Mouse (Mus musculus): ENCODE results near the gene Rhbdd3. TPM values are rescaled to one million over a fixed set of nuclear protein-coding genes. Genes with fewer than 3 reads are reported as not detected.

The Rhbdd3 gene
- total and polyA plus RNA-seq, 2 experiments from 2014 or later, result 50.4 to 67.1 TPM

- Histone ChIP-seq H3K4me3 (ENCODE audit: low read depth, low read length) (no peak overlapping the region), H3K27ac (ENCODE audit: low read depth, low read length) (no peak overlapping the region), H3K36me3 (ENCODE audit: insufficient read depth, low read length) (peaks cover 14% of the 10 kb centered on the region), H3K9me3 (ENCODE audit: low read length) (no peaks in the 10 kb centered on the region), H3K27me3 (ENCODE audit: insufficient read depth, low read length) (no peaks in the 10 kb centered on the region), H3K9ac (replicated peaks; ENCODE audit: low read length, poor library complexity, severe bottlenecking) (no peak overlapping the region), H3K4me2 (ENCODE audit: low read depth, low read length, poor library complexity, severe bottlenecking) (no peak overlapping the region), H3K4me1 (ENCODE audit: insufficient read depth, low read length) (peaks cover 8% of the 10 kb centered on the region; the same call in 1 of the 2 replicates)
- 74% methylated on average over 5 of the region's 5 CpGs for WGBS
- DNase-seq (ENCODE audit: low spot score) (no peak), ATAC-seq (ENCODE audit: low FRiP score) (no peak)
- TF ChIP-seq CTCF (IDR thresholded peaks at IDR 0.05), result no peak
Measured at GRCm38 (mm10) chr11:5095877-5096276, 2.8 kb upstream of the Rhbdd3 start.

- Histone ChIP-seq H3K4me2 (ENCODE audit: low read depth, low read length, poor library complexity, severe bottlenecking) (peak overlapping the region; percentile 86), H3K4me3 (ENCODE audit: low read depth, low read length) (0 out of 2 replicates have a peak overlapping the region, but pooled peaks have one; percentile 99)
- 60% methylated on average over 8 of the region's 8 CpGs for WGBS
Measured at GRCm38 (mm10) chr11:5096480-5097020, 2.2 kb upstream of the Rhbdd3 start.

GRCm38 (mm10) chr11:5098035-5098735 is 541 bp upstream of the Rhbdd3 start:
- ATAC-seq (ENCODE audit: low FRiP score) (no peak), DNase-seq (ENCODE audit: low spot score) (peak; percentile 25)

More at GRCm38 (mm10) chr11:5096480-5097020, 2.2 kb upstream of the Rhbdd3 start:
- Histone ChIP-seq H3K27me3 (ENCODE audit: insufficient read depth, low read length) (no peaks in the 10 kb centered on the region), H3K4me1 (ENCODE audit: insufficient read depth, low read length) (peaks cover 13% of the 10 kb centered on the region; the same call in 1 of the 2 replicates), H3K27ac (ENCODE audit: low read depth, low read length) (no peak overlapping the region), H3K9me3 (ENCODE audit: low read length) (no peaks in the 10 kb centered on the region), H3K36me3 (ENCODE audit: insufficient read depth, low read length) (peaks cover 9% of the 10 kb centered on the region), H3K9ac (replicated peaks; ENCODE audit: low read length, poor library complexity, severe bottlenecking) (no peak overlapping the region)
- no peak for DNase-seq (ENCODE audit: low spot score)
- no peak for ATAC-seq (ENCODE audit: low FRiP score)
- TF ChIP-seq CTCF (IDR thresholded peaks at IDR 0.05), result no peak

DNA sequence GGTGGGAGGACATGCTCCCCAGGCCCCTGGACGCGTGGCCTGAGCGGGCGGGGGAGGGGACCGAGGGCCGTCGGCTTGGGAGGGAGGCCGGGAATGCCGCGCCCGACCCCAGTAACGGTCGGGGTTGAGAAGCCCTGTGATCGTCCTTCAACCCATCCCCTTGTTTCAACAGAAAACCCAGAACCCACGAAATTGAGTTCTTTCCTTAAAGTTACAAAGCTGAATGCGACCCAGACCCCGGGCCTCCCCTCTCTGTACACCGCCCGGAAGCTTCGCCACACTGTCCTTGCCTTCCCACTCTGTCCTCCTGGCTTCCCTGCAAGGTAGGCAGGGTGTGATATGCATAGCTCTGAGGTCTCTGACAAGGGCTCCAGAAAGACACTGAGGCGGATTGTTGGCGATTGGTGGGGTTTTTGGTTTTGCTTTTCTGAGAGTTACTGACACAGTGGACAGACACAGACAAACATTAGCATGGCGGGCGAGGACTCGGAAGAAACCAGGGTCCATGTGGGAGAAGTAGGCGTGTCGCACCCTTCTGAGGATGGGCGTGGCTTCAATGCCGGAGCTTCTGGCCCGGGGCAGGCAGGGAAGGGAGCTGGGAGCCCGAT is 954 bp downstream of the Rhbdd3 start:
- ATAC-seq (ENCODE audit: low FRiP score) (peak; percentile 60), DNase-seq (ENCODE audit: low spot score) (peak; percentile 84)
- H3K27ac ChIP-seq (ENCODE audit: low read depth, low read length), result peak overlapping the region; percentile 97
- H3K9me3 ChIP-seq (ENCODE audit: low read length), result no peaks in the 10 kb centered on the region
- no peaks in the 10 kb centered on the region for H3K27me3 ChIP-seq (ENCODE audit: insufficient read depth, low read length)
- H3K4me1 ChIP-seq (ENCODE audit: insufficient read depth, low read length), result peaks cover 13% of the 10 kb centered on the region; the same call in 1 of the 2 replicates
- under 1% methylated on average over 23 of the region's 31 CpGs for WGBS
- H3K4me3 ChIP-seq (ENCODE audit: low read depth, low read length), result peak overlapping the region; percentile 99
- TF ChIP-seq CTCF (IDR thresholded peaks at IDR 0.05), result no peak
- H3K4me2 ChIP-seq (ENCODE audit: low read depth, low read length, poor library complexity, severe bottlenecking), result peak overlapping the region; percentile 67
- H3K36me3 ChIP-seq (ENCODE audit: insufficient read depth, low read length), result peaks cover 13% of the 10 kb centered on the region
- peak overlapping the region; percentile 98 for H3K9ac ChIP-seq (replicated peaks; ENCODE audit: low read length, poor library complexity, severe bottlenecking)

More at GRCm38 (mm10) chr11:5098035-5098735, 541 bp upstream of the Rhbdd3 start:
- peak overlapping the region; percentile 98 for H3K9ac ChIP-seq (replicated peaks; ENCODE audit: low read length, poor library complexity, severe bottlenecking)
- TF ChIP-seq CTCF (IDR thresholded peaks at IDR 0.05), result no peak
- WGBS, result under 1% methylated on average over 44 of the region's 44 CpGs
- H3K27ac ChIP-seq (ENCODE audit: low read depth, low read length), result peak overlapping the region; percentile 97
- peak overlapping the region; percentile 99 for H3K4me3 ChIP-seq (ENCODE audit: low read depth, low read length)
- peak overlapping the region; percentile 86 for H3K4me2 ChIP-seq (ENCODE audit: low read depth, low read length, poor library complexity, severe bottlenecking)
- H3K36me3 ChIP-seq (ENCODE audit: insufficient read depth, low read length), result no peaks in the 10 kb centered on the region
- H3K27me3 ChIP-seq (ENCODE audit: insufficient read depth, low read length), result no peaks in the 10 kb centered on the region
- no peaks in the 10 kb centered on the region for H3K9me3 ChIP-seq (ENCODE audit: low read length)
- peaks cover 13% of the 10 kb centered on the region; the same call in 1 of the 2 replicates for H3K4me1 ChIP-seq (ENCODE audit: insufficient read depth, low read length)

- no peak for ATAC-seq (ENCODE audit: low FRiP score)
- Histone ChIP-seq H3K4me2 (ENCODE audit: low read depth, low read length, poor library complexity, severe bottlenecking) (peak overlapping the region; percentile 67), H3K4me3 (ENCODE audit: low read depth, low read length) (peak overlapping the region; percentile 99), H3K27me3 (ENCODE audit: insufficient read depth, low read length) (no peaks in the 10 kb centered on the region), H3K27ac (ENCODE audit: low read depth, low read length) (peak overlapping the region; percentile 97), H3K9ac (replicated peaks; ENCODE audit: low read length, poor library complexity, severe bottlenecking) (peak overlapping the region; percentile 98), H3K9me3 (ENCODE audit: low read length) (no peaks in the 10 kb centered on the region), H3K36me3 (ENCODE audit: insufficient read depth, low read length) (peaks cover 18% of the 10 kb centered on the region), H3K4me1 (ENCODE audit: insufficient read depth, low read length) (peaks cover 13% of the 10 kb centered on the region; the same call in 1 of the 2 replicates)
- WGBS, result under 1% methylated on average over 7 of the region's 7 CpGs
- TF ChIP-seq CTCF (IDR thresholded peaks at IDR 0.05), result peak; percentile 39
- DNase-seq (ENCODE audit: low spot score), result peak; percentile 32
Measured at GRCm38 (mm10) chr11:5100283-5100682, 1.6 kb downstream of the Rhbdd3 start.
